Mouse (Mus musculus) limb, embryonic 14.5 days (tissue): ENCODE results near the gene 6030468B19Rik. TPM values are rescaled to one million over a fixed set of nuclear protein-coding genes. Genes with fewer than 3 reads are reported as not detected.

Source experiments
- ATAC-seq: fragments of 200-750 bp; cut with Nextera tagmentation; 2 replicates; pipeline ENCODE4 v1.8.0; 2017; ENCODE audit warnings: low read depth, moderate number of reproducible peaks, moderate TSS enrichment; ENCODE audit not compliant: low FRiP score
- DNase-seq: peaks from one replicate; pipeline ENCODE4 v3.0.0-alpha.2; 2015; ENCODE audit warnings: low spot score
- H3K27ac ChIP-seq: fragments of 300-500 bp; sonication (generic); replicated peaks from 2 replicates; pipeline ENCODE4 v1.5.1; 2014; ENCODE audit warnings: low read depth, mild to moderate bottlenecking, low read length, moderate library complexity, mixed read lengths
- H3K27me3 ChIP-seq: fragments of 300-500 bp; sonication (generic); 2 replicates; pipeline ENCODE4 v1.6.1; 2014; ENCODE audit warnings: low read length, mixed read lengths; ENCODE audit not compliant: control insufficient read depth, insufficient read depth
- H3K36me3 ChIP-seq: fragments of 300-500 bp; sonication (generic); 2 replicates; pipeline ENCODE4 v1.6.1; 2014; ENCODE audit warnings: mild to moderate bottlenecking, low read length, moderate library complexity, mixed read lengths; ENCODE audit not compliant: control insufficient read depth, insufficient read depth
- H3K4me1 ChIP-seq: fragments of 300-500 bp; sonication (generic); 2 replicates; pipeline ENCODE4 v1.6.1; 2014; ENCODE audit warnings: antibody characterized with exemption, low read length, mixed read lengths; ENCODE audit not compliant: control insufficient read depth, insufficient read depth
- H3K4me2 ChIP-seq: fragments of 300-500 bp; sonication (generic); replicated peaks from 2 replicates; pipeline ENCODE4 v1.6.1; 2014; ENCODE audit warnings: low read depth, mild to moderate bottlenecking, low read length, moderate library complexity; ENCODE audit not compliant: severe bottlenecking
- H3K4me3 ChIP-seq: fragments of 300-500 bp; sonication (generic); replicated peaks from 2 replicates; pipeline ENCODE4 v1.5.1; 2014; ENCODE audit warnings: low read length
- H3K9ac ChIP-seq: fragments of 300-500 bp; sonication (generic); 2 replicates; pipeline ENCODE4 v1.6.1; 2014; ENCODE audit warnings: mild to moderate bottlenecking, low read depth, low read length, moderate library complexity; ENCODE audit not compliant: severe bottlenecking
- H3K9me3 ChIP-seq: fragments of 300-500 bp; sonication (generic); 2 replicates; pipeline ENCODE4 v1.6.1; 2016; ENCODE audit warnings: low read length; ENCODE audit not compliant: control insufficient read depth
- POLR2A ChIP-seq: fragments of 200-500 bp; IDR thresholded peaks from 2 replicates; pipeline ENCODE4 v1.8.0; 2012; ENCODE audit warnings: inconsistent platforms, mild to moderate bottlenecking, moderate library complexity, borderline replicate concordance; ENCODE audit not compliant: insufficient read depth, insufficient read length; ENCODE audit errors: extremely low read depth
- WGBS: fragments of 180-500 bp; shearing (Covaris S2); extraction: QIAGEN DNeasy Blood & Tissue Kit; methylation state at CpG from one replicate; pipeline ENCODE4 v1.1.7; 2014; 5-methylcytosine and 5-hydroxymethylcytosine counted together
- polyA plus RNA-seq, 2 experiments: library from polyadenylated mRNA; depleted of rRNA in 1 of 2; stranded (reverse) in 1 of 2; unstranded in 1 of 2; fragments of >200 nt; fragmentation: Nextera tagmentation in 1 of 2; extraction: Ambion mirVana in 1 of 2; gene quantifications; 2 replicates each; pipeline versions ENCODE4 v1.2.1 to v1.2.3; 2012 to 2014

6030468B19Rik gene
- polyA plus RNA-seq, 2 experiments = 0.11 TPM; not detected in 1

DNA sequence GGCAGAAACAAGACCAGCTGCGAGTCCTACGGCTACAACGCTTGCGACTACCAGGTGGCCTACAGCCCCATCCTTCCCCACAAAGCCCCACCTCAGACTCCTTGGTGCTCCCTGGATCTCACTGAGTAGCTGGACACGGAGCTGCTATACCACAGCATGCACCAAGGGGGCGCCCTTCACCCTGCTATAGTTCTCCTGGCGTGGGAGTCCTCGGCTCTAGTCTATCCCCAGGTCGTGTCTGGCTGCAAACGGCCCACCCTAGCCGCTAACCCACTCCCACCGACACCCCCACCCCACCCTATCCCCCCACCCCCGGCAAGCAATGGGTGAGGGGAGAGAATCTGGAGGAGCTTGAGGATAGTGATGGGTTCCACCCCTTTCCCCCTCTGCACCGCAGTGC lies 7.2 kb upstream of the 6030468B19Rik start:
- H3K9me3 ChIP-seq = no peaks in the 10 kb centered on the region
- peaks cover 11% of the 10 kb centered on the region for H3K4me1 ChIP-seq
- peak; percentile 16; the same call in 1 of the 2 replicates for ATAC-seq
- H3K36me3 ChIP-seq = no peaks in the 10 kb centered on the region
- no peak for TF ChIP-seq POLR2A
- H3K9ac ChIP-seq = no peak overlapping the region
- WGBS = 7% methylated on average over 14 of the region's 14 CpGs
- no peak overlapping the region for H3K4me3 ChIP-seq
- peak overlapping the region; percentile 28; the same call in 1 of the 2 replicates for H3K4me2 ChIP-seq
- no peak overlapping the region for H3K27ac ChIP-seq
- peak; percentile 62 for DNase-seq
- H3K27me3 ChIP-seq = no peaks in the 10 kb centered on the region

DNA sequence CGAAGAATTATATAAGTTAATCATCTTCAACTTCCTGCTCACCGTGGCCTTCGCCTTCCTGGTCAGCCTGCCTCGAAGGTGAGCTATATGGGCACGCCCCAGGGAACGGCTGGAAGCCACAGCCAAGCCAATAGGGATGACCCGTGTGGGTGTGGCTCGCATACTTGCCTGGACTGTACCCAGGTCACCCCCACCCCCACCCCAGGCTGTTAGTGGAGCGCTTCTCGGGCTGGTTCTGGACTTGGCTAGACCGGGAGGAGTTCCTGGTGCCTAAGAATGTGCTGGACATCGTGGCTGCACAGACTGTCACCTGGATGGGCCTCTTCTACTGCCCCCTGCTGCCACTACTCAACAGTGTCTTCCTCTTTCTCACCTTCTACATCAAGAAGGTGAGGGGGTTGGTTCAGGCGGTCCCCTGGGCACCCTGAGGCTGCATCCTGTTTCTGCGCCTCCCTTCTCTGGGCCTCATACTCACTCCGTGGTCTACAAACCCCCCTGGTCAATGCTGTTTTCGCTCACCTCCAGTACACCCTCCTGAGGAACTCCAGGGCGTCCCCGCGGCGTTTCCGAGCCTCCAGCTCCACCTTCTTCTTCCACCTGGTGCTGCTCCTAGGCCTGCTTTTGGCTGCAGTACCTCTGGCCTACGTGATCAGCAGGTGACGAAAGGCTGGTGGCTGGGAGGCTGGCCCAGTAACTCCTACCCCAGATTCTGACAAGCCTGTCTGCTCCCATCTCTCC lies 6.6 kb upstream of the 6030468B19Rik start:
- no peak for TF ChIP-seq POLR2A
- ATAC-seq = 0 out of 2 replicates have a peak, but pooled peaks have one; percentile 11
- no peak overlapping the region for H3K4me3 ChIP-seq
- H3K27me3 ChIP-seq = no peaks in the 10 kb centered on the region
- no peak overlapping the region for H3K9ac ChIP-seq
- H3K9me3 ChIP-seq = no peaks in the 10 kb centered on the region
- peaks cover 11% of the 10 kb centered on the region for H3K4me1 ChIP-seq
- H3K27ac ChIP-seq = no peak overlapping the region
- 30% methylated on average over 23 of the region's 23 CpGs for WGBS
- H3K36me3 ChIP-seq = no peaks in the 10 kb centered on the region
- peak overlapping the region; percentile 28; the same call in 1 of the 2 replicates for H3K4me2 ChIP-seq
- no peak for DNase-seq

DNA sequence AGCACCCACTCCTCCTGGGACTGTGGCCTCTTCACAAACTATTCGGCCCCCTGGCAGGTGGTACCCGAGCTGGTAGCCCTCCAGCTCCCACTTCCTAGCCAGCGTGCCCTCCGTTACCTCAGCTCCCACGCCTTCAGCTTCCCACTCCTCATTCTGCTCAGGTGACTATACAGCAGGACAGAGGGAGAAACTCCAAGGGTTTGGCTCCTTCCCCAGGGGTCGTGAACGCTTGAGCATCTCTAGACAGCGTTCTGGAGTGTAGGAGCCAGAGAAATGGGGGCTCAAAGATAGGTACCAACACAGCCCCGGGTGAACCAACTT lies 6.1 kb upstream of the 6030468B19Rik start:
- no peak for DNase-seq
- no peak for ATAC-seq
- H3K4me1 ChIP-seq = peaks cover 11% of the 10 kb centered on the region
- no peak overlapping the region for H3K4me3 ChIP-seq
- no peaks in the 10 kb centered on the region for H3K27me3 ChIP-seq
- H3K36me3 ChIP-seq = no peaks in the 10 kb centered on the region
- no peak overlapping the region for H3K27ac ChIP-seq
- no peaks in the 10 kb centered on the region for H3K9me3 ChIP-seq
- no peak overlapping the region for H3K4me2 ChIP-seq
- no peak for TF ChIP-seq POLR2A
- no peak overlapping the region for H3K9ac ChIP-seq
- 88% methylated on average over 9 of the region's 9 CpGs for WGBS

DNA sequence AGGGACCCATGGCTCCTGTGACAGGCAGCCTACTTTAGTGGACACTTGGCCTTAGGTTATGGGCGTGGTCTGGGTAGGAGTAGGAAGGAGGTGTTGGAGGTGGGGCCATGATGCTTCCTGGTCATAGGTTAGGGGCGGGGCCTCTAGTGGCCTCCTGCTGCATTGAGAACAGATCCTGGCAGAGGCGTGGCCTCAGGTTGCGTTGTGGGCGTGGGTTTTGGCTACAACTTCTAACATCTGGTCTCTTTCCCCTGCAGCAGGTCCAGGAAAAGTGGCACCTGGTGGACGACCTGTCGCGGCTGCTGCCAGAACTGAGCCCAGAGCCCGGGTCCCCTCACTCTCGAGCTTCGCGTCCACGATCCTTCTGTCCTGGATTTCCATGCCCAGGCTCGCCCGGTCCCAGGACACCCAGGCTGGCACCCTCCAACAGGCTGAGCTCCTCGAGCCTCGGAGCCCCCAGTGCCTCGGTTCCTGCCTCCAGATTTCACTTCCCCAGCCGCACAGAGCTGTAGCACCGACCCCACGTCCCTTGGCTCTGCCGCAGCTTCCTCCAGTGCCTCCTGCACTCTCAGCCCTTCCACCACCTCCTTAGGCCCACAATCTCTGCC lies 5.1 kb upstream of the 6030468B19Rik start:
- ATAC-seq (peak; percentile 28; the same call in 1 of the 2 replicates), DNase-seq (peak; percentile 52)
- no peak overlapping the region for H3K4me3 ChIP-seq
- peak overlapping the region; percentile 18; the same call in 1 of the 2 replicates for H3K9ac ChIP-seq
- WGBS = 6% methylated on average over 20 of the region's 22 CpGs
- H3K27ac ChIP-seq = no peak overlapping the region
- no peak for TF ChIP-seq POLR2A
- H3K4me2 ChIP-seq = peak overlapping the region; percentile 36
- H3K36me3 ChIP-seq = no peaks in the 10 kb centered on the region
- no peaks in the 10 kb centered on the region for H3K27me3 ChIP-seq
- H3K9me3 ChIP-seq = no peaks in the 10 kb centered on the region
- peaks cover 11% of the 10 kb centered on the region for H3K4me1 ChIP-seq

DNA sequence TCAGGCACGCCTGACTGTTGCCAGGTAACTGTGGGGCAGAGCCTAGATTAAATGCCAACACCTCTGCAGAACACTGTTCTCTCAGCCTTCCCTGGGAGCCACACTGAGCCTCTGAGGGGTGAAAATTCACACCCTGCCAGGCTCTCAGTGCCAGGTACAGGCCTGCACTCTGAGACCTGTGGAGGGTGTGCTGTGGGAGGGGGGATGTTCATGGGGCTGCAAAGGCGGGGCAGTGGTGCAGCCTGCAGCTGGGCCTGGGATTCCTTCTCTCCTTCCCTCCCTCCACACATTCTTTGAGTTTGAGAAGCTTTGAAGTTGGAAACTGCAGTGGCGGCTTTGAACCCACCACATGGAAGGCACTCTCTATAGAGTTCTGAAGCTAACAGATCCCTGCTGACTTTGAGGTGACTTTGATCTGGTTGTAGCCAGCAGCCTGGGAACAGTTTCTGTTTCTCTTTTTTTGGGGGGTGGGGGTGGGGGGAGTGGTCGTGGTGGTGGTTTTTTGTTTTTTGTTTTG lies 3.4 kb upstream of the 6030468B19Rik start:
- Histone ChIP-seq H3K4me1 (peaks cover 11% of the 10 kb centered on the region), H3K9me3 (no peaks in the 10 kb centered on the region), H3K4me3 (no peak overlapping the region), H3K4me2 (no peak overlapping the region), H3K27ac (no peak overlapping the region), H3K27me3 (no peaks in the 10 kb centered on the region), H3K36me3 (no peaks in the 10 kb centered on the region), H3K9ac (no peak overlapping the region)
- 43% methylated on average over 4 of the region's 4 CpGs for WGBS
- DNase-seq (no peak), ATAC-seq (no peak)
- TF ChIP-seq POLR2A = no peak
